ENCODE assay signal across 9 mouse cellular contexts in the genomic region with DNA sequence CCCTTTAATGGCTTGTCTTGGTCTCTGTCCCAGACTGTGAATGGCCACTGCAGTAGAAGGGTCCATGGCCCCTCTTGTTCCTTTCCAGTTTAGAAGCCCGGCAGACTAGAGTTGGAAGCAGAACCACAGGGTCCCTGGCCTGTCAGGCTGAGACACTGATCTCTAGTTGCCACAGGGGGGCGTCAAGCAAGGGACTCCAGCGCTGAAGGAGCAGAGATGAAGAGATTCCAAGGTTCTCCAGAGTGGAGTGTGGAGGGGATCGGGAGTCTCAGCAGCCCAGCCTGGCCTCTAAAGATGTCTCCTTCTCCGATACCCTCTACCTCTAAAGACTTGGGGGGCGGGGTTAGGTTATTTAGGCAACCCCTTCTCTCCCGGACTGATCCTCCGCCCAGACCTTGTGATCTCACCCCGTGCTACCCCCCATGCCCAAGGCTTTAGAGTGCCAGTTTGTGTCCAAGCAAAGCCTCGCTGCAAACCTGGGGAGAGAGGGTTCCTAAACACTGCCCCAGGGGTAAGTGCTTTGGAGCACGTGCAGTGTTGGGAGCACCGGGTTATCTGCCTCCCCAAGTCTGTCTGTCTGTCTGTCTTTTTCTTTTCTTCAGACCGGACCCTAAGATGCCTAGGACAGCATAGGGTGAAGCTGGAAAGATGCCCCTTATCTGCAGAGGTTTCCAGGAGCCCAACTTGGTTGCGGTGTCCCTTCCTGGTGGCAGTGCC. TPM values are rescaled to one million over a fixed set of nuclear protein-coding genes. Genes with fewer than 3 reads are reported as not detected.
A peak's percentile ranks its signal among the peaks of the same experiment; 100 is the strongest.
DNase-seq lines count a peak whose midpoint lies in the region; ATAC-seq lines count a peak whose summit lies in the region.
"Had no signal": no experiment of that assay in that cellular context is flagged by ENCODE, and none has a peak within 500 bp of the region (broad histone marks: within the 10 kb centered on the region; RNA-seq: fewer than 3 reads in every experiment).

No protein-coding gene starts in this region.

- peaks cover 68% of the 10 kb centered on the region for H3K27me3 ChIP-seq in hindbrain, embryonic 12.5 days
- H3K27me3 ChIP-seq in midbrain, embryonic 13.5 days: peaks cover 76% of the 10 kb centered on the region

- H3K4me2 ChIP-seq in hindbrain, embryonic 12.5 days (replicated peaks): peak overlapping the region; percentile 95
- H3K4me2 ChIP-seq in midbrain, embryonic 13.5 days (replicated peaks): peak overlapping the region; percentile 84

- peak overlapping the region; percentile 56 for H3K4me3 ChIP-seq in hindbrain, embryonic 12.5 days
- peak overlapping the region; percentile 54 for H3K4me3 ChIP-seq in midbrain, embryonic 13.5 days (replicated peaks)

- peak; percentile 42 to 61 for DNase-seq in kidney, postnatal 4 days
- no peak for DNase-seq in kidney, adult 11 months
- peak; percentile 77 for DNase-seq in embryo, embryonic 10.5 days (ENCODE audit: low spot score)
- DNase-seq in ovary, adult 18-20 months (ENCODE audit: low spot score): no peak
- no peak for DNase-seq in cerebellum, adult 9-11 months
- DNase-seq in Muller cell, postnatal 12 days (ENCODE audit: inconsistent ontology term): no peak

- no peaks in the 10 kb centered on the region for H3K9me3 ChIP-seq in hindbrain, embryonic 12.5 days (replicated peaks)
- no peaks in the 10 kb centered on the region for H3K9me3 ChIP-seq in midbrain, embryonic 13.5 days

- no peak for ATAC-seq in hindbrain, embryonic 12.5 days (ENCODE audit: low FRiP score)
- ATAC-seq in midbrain, embryonic 13.5 days: no peak

- peaks cover 57% of the 10 kb centered on the region for H3K4me1 ChIP-seq in hindbrain, embryonic 12.5 days
- peaks cover 59% of the 10 kb centered on the region for H3K4me1 ChIP-seq in midbrain, embryonic 13.5 days (replicated peaks)

- H3K27ac ChIP-seq in hindbrain, embryonic 12.5 days: no peak overlapping the region
- peak overlapping the region; percentile 73 for H3K27ac ChIP-seq in midbrain, embryonic 13.5 days
- H3K27ac ChIP-seq: macrophage had no signal

- 4% methylated on average over 14 of the region's 14 CpGs for WGBS in hindbrain, embryonic 12.5 days
- WGBS in midbrain, embryonic 13.5 days: 3% methylated on average over 14 of the region's 14 CpGs

- H3K36me3 ChIP-seq in hindbrain, embryonic 12.5 days: no peaks in the 10 kb centered on the region
- H3K36me3 ChIP-seq in midbrain, embryonic 13.5 days: no peaks in the 10 kb centered on the region

- peak overlapping the region; percentile 70 for H3K9ac ChIP-seq in hindbrain, embryonic 12.5 days
- peak overlapping the region; percentile 83 for H3K9ac ChIP-seq in midbrain, embryonic 13.5 days (replicated peaks)

RNA-seq across cellular contexts. Expression of a gene that starts 2.7 kb away (rescaled TPM):
- polyA plus RNA-seq in hindbrain, embryonic 12.5 days (2016; fragmentation: Nextera tagmentation; extraction: Ambion mirVana): 5.0 and 5.1 TPM in 2 replicates
- polyA plus RNA-seq in midbrain, embryonic 13.5 days (2015; fragmentation: Nextera tagmentation; extraction: Ambion mirVana): 7.0 and 11.4 TPM in 2 replicates
- polyA plus RNA-seq: macrophage had no signal

RNA-seq across cellular contexts. Expression of a gene that starts 36.8 kb away (rescaled TPM):
- 0.66 and 1.2 TPM in 2 replicates for polyA plus RNA-seq in hindbrain, embryonic 12.5 days (2016; fragmentation: Nextera tagmentation; extraction: Ambion mirVana)
- polyA plus RNA-seq in midbrain, embryonic 13.5 days (2015; fragmentation: Nextera tagmentation; extraction: Ambion mirVana): 0.52 and 0.90 TPM in 2 replicates
- polyA plus RNA-seq: macrophage had no signal

Comparison
In these comparisons a context has a peak if more than half of its experiments do, and no peak if none do; other contexts are left out.
1. DNase-seq: peak in kidney, postnatal 4 days (2 of 2) and embryo, embryonic 10.5 days (single experiment); none in kidney, adult 11 months (single experiment), ovary, adult 18-20 months (single experiment), cerebellum, adult 9-11 months (single experiment) and Muller cell, postnatal 12 days (single experiment).